Mouse (Mus musculus): ENCODE data around the gene Znrf4.

The Znrf4 gene

DNA sequence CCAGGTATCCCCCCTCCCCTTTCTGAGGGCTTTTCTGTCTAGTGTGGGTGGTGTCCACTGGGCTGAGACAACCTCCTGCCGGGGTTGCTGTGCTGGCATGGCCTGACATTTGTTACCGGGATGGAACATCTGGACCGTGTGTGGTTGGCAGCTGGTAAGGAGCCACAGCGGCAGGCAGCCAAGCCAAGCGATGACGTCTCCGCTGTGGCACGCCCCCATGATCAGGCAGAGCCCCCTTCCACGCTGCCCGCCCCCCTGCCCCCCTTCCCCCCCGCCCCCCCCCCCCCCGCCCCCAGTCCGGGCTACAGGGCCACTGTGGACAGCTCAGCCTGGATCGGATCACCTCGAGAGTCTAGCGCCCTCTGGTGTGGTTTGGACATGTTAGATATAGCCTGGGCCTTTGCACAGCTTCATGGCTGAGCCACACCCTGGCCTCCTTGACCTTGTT lies 24.8 kb downstream of the Znrf4 start:
- DNase-seq (ENCODE audit: low spot score): peak; percentile 52

DNA sequence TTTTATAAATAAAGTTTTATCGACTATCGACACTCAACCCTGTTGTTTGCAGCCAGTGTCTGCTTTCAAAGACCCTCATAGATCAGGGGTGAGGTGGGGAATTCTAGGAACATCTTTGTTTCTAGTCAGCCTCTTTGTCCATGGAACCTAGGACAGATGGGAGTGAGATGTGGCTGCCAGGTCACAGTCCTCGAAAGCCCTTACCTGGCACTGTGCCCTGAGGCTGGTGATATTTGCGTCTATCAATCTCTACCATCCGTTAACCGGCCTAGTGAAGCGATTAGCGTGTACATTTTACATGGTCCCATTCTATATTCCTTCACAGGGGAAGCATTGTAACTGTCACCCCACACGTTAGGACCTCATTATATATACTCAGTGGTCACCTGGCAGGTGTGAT lies 26.3 kb downstream of the Znrf4 start:
- DNase-seq (ENCODE audit: low spot score): no peak

DNA sequence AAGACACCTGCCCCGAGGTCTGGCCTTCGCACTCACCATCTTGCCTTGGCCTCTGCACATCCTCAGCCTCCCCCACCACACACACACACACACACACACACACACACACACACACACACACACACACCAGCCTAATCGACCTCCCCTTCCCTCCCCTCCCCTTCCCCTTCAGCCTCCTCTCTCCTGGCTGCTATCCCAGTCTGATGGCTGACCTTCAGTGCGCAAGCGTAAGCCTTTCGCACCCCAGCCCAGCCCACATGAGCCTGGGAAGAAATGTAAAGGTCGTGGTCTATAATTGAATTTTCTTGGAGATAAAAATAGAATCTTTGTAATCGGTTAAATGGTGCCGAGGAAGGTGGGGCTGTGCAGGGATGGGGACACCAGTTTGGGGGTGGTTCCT lies 27.1 kb downstream of the Znrf4 start:
- DNase-seq (ENCODE audit: low spot score): peak; percentile 48

DNA sequence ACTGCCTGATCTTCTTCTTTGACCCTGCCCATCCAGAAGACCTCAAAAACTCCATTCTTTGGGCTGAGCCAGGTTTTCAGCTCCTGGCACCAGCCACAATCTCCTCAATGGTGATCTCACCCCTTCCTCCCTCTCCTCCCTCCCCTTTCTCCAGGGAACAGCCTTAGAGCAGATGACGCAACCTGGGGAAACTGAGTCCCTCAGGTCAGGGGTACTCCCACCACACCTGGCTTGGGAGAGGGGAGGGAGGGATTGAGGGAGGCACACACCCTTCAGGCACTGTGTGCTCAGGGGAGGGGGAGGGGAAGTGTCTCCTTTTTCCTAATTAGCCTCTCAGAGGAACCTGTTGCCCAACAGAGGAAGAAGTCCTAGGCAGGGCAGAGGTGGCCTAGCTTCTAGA lies 29.6 kb downstream of the Znrf4 start:
- peak; percentile 58 for DNase-seq (ENCODE audit: low spot score)

DNA sequence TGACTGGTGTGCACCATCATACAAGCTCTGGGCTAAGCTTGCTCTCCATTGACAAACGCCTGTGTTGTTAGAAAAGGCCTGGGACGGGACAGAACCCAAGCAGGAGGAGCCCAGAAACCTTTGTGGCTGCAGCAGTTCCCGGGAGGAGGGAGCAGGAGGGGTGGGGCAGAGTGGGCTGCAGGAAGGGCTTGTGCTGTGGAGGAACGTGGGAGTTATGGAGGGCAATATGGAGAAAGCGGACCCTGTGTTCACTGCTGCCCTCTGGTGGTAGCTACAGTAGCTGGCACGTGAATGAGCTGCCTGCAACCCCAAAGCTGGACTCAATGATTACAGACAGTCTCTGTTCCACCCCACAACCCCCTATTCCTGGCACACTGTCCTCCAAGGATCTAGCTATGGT lies 32.9 kb downstream of the Znrf4 start:
- DNase-seq (ENCODE audit: low spot score): peak; percentile 84

DNA sequence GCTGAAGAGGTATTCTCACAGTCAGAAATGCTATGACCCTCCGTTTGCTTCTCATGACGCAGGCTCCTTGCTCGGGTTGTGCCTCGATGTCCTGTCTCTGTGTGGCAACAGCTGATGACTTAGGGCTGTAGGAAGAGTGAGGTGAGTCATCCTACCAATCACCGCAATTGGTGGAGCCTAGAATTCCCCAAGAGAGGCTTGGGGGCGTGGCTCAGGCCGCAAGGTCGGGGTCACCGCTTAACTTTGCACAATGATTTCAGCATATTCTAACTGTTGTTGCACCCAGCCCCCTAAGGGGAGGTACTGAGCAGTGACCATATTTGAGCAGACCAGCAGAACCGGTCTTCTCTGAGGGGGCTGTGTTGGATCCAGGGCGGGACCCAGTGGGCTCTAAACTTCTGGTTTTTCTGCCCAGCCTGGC lies 34.0 kb downstream of the Znrf4 start:
- no peak for DNase-seq (ENCODE audit: low spot score)

DNA sequence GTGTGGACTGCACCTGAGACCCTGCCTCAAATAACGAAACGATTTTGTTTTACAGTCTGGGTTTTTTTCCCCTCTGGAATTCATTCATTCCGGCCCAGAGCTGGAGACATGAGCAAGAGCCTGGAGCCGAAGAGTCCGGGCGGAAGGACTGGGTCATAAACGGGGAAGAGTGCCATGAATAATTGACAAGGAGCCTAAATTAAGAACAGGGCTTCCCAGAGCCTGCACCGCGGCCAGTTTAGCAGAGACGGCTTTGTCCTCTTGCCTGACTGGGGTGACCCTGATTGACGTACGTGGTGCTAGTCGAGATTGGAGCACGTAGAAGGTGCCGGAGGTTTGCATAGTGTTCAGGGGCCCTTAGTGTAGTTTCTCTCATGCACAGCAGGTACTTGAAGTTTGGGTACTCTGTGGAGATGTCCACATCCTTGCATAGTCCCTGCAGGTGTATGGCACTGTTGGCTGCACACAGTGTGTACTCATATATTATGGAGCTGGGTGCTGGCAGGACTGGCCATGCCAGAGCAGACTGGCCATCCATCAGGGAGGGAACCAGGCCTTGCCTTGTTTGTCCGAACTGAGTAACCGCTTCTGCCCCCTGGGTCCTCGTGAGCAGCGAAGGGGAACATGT lies 34.9 kb downstream of the Znrf4 start:
- no peak for DNase-seq (ENCODE audit: low spot score)

DNA sequence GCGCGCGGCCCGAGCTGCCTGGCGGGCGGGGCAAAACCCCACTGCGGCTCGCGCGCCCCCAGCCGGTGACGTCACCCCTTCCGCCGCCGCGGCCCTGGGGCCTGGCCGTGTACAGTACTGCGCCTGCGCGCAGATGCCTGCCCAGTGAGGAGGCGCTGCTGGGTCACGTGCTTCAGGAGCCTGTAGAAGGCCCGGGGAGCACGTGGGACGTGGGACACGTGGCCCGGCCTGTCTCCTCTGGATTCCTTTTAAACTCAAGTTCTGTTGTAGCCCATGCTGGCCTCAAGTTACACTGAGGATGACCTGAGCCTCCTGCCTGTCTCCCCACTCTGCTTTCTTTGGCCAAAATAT lies 35.9 kb downstream of the Znrf4 start, which contains the start of gene Ptprs:
TSS of gene Ptprs (minus strand) at position 82 of the 351 bp plus-strand sequence.
- peak; percentile 97 for DNase-seq (ENCODE audit: low spot score)

DNA sequence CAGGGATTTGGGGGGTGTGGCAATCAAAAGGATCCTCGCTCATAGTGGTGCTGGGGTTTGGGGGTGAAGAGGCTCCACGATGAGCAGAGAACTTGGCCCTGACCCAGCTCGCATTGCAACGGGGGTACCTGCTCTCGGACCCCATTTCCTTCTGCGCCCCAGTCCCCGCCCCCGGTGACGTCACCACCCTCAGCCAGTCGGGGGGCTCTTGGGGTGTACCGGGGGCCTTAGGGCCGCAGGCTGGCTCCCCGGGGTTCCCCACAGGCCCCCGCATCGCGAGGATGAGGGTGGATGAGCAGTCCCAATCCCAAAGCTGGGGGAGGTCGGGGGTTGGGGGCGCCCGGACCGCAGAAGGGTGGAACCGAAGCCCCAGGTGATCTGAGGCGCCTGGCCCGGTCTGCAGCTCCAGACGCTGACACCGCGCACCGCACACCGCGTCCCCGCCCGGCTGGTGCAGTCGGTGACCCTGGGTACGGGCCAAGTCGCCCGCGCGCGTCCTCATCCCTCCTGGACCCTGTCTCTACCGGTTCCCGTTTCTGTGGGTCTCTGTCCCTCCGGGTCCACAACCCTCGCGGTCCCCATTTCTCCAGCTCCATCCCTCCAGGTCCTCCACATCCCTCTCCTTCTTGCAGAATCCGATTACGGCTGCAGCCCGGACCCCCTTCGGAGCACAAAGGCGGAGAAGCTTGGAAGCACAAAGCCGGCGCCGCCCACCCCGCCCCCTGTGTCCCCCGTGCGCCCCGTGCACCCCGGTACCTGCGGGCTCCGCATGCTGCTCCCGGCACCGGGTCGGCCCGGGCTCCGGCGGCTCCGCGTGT lies 36.4 kb downstream of the Znrf4 start:
- no peak for DNase-seq (ENCODE audit: low spot score)

DNA sequence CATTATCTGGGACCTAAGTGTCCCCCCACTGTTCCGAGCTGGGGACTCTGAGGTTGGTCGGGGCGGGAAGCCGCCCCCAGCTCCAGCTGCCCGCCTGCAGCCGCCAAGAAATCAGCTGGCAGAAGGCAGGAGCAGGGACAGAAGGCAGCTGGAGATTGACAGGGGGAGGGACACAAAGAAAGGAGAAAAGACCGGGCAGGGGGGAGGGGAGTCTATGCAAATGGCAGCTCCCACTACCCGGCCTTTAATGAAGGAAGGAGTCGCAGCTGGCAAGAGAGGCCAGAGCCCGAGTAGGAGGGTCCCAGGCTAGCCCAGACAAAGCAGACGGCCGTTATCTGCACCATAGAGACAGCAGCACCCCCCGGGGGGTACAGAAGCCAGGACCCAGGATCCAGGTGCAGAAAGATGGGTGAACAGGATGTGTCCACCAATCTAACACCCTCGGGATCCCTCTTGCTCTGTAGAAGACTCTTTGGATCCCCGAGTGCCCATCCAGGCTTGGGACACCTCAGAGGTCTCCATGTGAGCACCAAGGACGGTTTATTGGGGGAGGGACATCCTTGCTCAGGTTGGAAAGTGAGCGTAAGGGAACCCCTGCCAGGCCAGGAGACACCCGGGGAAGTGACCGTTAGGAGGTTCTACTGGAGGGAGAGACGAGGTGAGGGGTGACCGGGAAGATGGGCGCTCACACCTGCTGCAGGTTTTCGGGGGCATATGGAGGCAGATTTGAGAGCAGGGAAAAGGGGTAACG lies 37.2 kb downstream of the Znrf4 start:
- no peak for DNase-seq (ENCODE audit: low spot score)

DNA sequence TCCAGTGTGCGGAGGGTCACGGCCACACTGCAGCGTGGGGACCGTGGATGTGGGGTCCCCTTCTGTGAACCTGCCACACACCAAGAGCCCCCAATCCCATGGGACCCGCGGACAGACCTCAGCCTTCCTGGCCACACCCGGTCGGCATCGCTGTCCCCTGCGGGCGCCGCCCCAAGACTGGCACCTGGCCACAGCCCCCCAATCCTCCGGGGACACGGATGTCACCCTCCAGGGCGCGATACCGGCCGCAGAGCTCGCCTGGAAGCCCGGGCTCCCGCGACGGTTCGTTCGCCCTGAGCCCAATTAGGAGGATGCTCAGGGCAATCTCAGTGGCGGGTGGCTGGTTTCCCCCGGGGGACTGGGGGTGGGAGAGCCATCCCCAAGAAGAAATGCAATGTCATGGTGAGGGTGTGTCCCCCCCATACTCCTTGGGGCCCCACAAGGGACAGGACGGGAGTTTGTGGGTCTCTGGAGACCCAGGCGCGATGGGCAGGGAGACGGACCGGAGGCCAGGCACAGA lies 37.9 kb downstream of the Znrf4 start:
- no peak for DNase-seq (ENCODE audit: low spot score)

DNA sequence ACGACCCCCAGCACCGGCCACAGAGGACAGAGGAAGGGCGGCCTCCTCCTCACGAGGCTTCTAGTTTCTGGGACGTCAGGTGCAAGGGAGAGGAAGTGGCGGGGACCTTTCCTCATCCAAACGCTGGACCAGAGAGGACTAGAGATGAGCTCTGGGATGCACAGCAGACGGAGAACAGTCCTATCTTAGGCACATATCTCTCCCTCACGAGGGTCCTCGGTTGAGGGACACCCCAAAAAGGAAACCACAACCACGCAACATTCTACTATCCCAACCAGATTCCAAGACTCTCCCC lies 38.7 kb downstream of the Znrf4 start:
- DNase-seq (ENCODE audit: low spot score): no peak

DNA sequence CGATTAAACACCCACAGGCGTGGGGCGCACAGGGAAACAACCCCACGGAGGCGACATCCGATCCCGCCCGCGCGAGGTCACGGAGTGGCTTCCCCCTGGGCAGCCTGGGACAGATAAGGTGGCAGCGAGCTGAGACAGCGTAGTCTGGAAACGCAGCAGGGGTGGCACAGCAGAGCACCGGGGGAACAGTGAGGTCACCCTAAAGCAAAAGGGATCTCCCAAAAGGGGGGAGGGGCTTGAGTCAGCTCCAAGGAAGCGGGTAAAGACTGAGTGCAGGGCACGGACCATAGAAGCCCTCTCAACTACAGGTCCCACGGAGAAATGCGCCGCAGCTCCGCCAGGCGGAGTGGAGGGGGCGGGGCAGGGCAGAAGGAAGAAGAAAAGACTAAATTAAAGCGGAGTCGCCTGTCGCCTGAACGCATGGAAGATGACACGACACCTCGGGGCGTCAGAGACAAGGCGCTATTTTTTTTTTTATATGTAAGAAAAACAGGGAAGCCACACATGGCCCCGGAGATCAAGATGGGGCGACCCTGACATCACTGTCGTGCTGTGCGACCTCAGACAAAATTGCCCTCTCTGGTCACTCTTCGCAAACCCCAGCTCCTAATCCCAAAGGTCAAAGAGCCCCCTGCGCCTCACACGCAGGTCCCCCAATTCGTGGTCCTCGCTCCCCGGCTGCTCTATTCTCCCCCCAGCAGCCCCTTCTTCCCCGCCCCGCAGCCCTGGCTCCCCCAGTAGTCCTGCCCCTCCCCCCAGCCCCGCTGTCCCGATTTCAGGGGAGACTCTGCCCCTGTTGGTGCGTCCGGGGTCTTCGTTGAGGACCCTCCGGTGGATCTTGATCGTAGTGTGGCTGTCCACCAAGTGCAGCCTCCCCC lies 39.3 kb downstream of the Znrf4 start:
- no peak for DNase-seq (ENCODE audit: low spot score)

DNA sequence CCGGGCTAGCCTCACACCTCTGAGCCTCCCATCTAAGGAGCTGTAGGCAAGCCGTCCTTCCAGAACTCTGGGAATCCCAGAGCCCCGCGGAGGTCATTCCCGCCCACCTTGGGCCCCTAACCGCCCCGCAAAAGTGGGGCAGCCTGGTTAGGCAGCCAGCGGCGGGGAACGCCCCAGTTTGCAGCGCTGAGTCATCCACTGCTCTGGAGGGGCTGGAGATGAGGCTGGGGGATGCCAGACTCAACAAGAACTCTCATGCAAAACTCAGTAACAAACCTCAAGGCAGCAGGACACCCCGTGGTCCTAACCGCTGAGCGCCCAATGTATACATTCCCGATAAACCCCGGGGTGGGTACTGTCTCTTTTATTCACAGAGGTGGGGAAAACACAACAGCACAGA lies 40.1 kb downstream of the Znrf4 start:
- no peak for DNase-seq (ENCODE audit: low spot score)

DNA sequence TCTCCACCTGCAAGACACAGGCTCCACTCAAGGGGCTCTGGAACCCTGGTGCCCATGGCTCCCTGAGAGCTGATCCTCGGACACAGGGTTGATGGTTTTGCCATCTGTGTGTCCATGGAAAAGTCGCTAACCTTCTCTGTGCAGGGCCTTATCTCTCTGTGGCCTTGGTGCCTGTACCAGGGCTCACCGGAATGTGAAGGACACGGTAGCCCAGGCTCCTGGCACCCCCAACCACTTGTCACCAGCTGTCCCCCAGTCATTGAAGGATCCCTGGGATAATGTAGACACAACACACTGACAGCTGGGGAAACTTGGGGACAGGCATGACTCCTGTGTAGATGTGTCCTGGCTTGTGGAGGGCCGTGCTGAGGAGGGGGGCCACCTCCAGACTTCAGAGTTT lies 41.1 kb downstream of the Znrf4 start:
- DNase-seq (ENCODE audit: low spot score): no peak

DNA sequence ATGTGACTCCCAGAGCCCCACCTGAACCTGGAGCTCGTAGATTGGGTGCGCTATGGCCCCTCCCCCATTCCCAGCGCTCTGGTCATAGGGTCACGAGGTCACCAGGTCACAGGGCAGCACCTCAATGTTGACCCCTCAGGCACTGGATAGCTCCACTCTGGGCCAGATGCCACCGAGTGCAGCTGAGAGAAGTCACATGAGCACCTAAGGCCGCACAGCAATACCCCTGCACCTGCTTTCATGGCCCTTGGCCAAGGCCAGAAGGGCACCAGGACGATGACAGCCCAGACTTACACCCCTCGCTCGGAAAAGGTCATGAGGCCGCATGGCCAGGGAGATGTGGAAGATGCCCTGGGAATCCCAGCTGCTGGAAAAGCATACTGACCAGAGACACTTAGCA lies 41.7 kb downstream of the Znrf4 start:
- DNase-seq (ENCODE audit: low spot score): no peak

DNA sequence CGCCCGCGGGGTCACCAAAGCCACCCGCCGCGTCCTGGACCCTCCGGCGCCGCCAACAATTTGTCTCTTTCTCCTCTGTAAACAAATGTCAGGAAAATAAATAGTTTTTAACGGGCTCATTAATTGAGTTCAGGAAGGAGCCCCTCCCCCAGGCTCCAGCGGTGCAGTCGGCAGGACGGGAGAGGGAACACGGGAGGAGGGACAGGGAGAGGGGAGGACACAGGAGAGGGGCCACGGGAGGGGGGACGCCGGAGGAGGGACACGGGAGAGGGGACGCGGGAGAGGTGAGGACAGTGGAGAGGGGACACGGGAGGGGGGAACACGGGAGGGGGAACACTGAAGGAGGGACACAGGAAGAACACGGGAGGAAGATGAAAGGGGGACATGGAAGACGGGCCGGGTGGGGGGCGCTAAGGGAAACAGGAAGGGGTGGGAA lies 42.2 kb downstream of the Znrf4 start:
- DNase-seq (ENCODE audit: low spot score): no peak

DNA sequence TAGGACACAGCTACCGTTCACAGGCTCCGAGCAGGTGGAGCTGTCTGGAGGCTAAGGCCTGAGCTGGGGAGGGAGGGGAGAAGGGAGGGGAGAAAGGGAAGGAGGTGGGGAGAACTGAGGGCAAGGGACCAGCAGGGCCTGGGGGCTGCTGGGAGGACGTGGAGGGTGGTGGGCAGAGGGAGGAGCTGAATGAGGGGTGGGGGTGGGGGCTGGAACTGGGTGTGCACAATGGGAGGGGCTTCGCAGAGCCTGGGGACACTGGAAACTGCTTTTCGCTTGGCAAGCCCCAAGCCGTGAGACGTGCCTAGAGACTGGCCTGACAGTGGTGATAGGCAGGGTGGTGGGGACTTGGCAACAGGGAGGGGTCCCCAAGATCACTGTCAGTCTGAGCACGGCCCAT lies 43.0 kb downstream of the Znrf4 start:
- no peak for DNase-seq (ENCODE audit: low spot score)

DNA sequence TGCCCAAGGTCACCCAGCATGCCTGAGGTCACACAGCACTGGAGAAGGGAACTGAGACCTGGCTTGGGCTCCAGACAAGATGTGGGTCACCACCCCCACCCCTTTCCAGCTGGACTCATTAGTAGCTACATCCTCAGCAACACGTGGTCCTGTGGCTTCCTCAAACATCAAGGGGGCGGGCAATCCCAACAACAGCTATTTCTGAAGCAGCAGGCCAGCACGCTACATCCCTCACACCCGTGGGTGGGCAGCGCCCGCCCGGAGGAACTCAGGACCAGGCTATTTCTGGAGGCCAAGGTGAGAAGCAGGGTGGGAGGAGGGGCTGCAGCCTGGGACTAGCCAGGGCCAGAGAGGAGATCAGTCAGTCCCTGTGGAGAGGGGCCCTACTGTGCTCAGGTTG lies 43.4 kb downstream of the Znrf4 start:
- DNase-seq (ENCODE audit: low spot score): no peak

DNA sequence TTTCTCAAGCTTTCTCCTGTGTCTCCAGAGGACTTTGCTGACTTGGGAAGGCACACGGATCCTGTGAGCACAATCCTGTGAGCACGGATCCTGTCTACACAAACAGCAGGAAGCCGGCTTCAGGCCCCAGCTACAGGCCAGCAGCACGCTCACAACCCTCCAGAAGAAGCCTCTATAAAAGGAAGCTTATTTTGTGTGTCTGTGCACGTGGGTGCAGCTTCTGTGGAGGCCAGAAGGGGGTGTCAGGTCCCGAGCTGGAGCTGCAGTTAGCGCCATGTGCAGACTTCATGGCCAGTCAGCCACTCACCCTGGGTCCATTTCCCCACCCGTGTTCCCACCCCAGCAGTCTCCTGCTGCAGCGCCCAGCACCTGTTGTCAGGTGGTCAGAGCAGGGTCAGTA lies 43.9 kb downstream of the Znrf4 start:
- no peak for DNase-seq (ENCODE audit: low spot score)

DNA sequence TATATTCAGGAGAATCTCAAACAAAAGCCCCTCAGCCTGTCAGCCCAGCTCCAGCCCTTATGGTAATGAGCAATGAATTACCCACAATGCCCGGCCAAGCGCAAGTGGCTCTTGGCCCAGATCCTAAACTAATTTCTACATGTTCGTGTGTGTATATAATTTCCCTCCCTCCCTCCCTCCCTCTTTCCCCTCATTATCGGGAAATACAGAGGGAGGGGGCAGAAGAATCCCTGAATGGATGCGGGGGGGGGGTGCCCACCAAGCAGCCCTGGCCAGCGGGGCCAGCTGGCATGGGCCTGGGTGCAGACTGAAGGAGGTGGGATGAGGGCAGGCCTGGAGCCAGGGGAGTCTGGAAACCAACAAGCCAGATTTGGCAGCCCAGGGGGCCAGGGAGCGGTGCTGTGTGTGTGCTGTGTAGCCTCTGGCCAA lies 44.8 kb downstream of the Znrf4 start:
- DNase-seq (ENCODE audit: low spot score): no peak

DNA sequence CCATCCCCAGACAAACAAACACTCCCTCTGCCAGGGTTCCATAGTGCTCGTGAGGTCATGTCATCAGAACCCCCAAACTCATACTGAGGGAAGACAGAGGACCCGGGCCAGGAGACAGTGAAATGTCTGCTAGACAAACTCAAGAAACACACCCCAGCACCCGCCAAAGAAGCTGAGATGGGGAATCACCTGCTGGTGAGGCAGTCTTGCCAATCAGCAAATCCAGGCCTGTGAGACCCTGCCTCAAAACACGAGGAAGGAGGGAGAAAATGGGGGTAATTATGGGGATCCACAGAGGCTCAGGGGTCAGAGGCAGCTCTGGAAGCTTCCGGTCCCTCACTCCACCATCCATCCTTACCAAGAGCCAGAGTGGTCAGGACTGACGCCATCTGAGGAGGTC lies 45.5 kb downstream of the Znrf4 start:
- no peak for DNase-seq (ENCODE audit: low spot score)

Measured in adipocyte (in vitro differentiated cells).